Mouse (Mus musculus): ENCODE measurements at regions not wholly inside any gene's neighbourhood (a gene's known extent, or its start where the extent isn't known, plus 50 kb on each side); places are given as distances from the start of the nearest gene placed in this dataset.

- Histone ChIP-seq H3K4me1 (ENCODE audit: control insufficient read depth, insufficient read depth, low read length) (no peaks in the 10 kb centered on the region), H3K27me3 (ENCODE audit: control insufficient read depth, insufficient read depth, low read length, poor library complexity, severe bottlenecking) (no peaks in the 10 kb centered on the region; the same call in 1 of the 2 replicates), H3K9ac (ENCODE audit: low read depth, poor library complexity, severe bottlenecking) (no peak overlapping the region), H3K9me3 (replicated peaks; ENCODE audit: control insufficient read depth, insufficient read depth, low read length, poor library complexity, severe bottlenecking) (no peaks in the 10 kb centered on the region; the same call in none of the 2 replicates), H3K27ac (ENCODE audit: insufficient read depth, low read length) (no peak overlapping the region), H3K36me3 (ENCODE audit: control insufficient read depth, insufficient read depth, low read length, poor library complexity, severe bottlenecking) (no peaks in the 10 kb centered on the region), H3K4me3 (ENCODE audit: low read depth, low read length) (no peak overlapping the region)
- TF ChIP-seq POLR2A (IDR thresholded peaks at IDR 0.05; ENCODE audit: insufficient read depth, low read length) (no peak), CTCF (IDR thresholded peaks at IDR 0.05; ENCODE audit: low read depth, low read length) (no peak), EP300 (IDR thresholded peaks at IDR 0.05; ENCODE audit: insufficient read depth, low read depth, low read length) (no peak)
These were observed 482.0 kb downstream of the Plekhb2 start for GRCm38 (mm10) chr1:35331602-35332339.

- H3K27me3 ChIP-seq (ENCODE audit: control insufficient read depth, insufficient read depth, low read length, poor library complexity, severe bottlenecking) = no peaks in the 10 kb centered on the region; the same call in 1 of the 2 replicates
- no peak for TF ChIP-seq POLR2A (IDR thresholded peaks at IDR 0.05; ENCODE audit: insufficient read depth, low read length)
- no peak overlapping the region for H3K9ac ChIP-seq (ENCODE audit: low read depth, poor library complexity, severe bottlenecking)
- H3K4me3 ChIP-seq (ENCODE audit: low read depth, low read length) = no peak overlapping the region
- no peaks in the 10 kb centered on the region for H3K36me3 ChIP-seq (ENCODE audit: control insufficient read depth, insufficient read depth, low read length, poor library complexity, severe bottlenecking)
- H3K9me3 ChIP-seq (replicated peaks; ENCODE audit: control insufficient read depth, insufficient read depth, low read length, poor library complexity, severe bottlenecking) = no peaks in the 10 kb centered on the region; the same call in none of the 2 replicates
- no peaks in the 10 kb centered on the region for H3K4me1 ChIP-seq (ENCODE audit: control insufficient read depth, insufficient read depth, low read length)
- no peak overlapping the region for H3K27ac ChIP-seq (ENCODE audit: insufficient read depth, low read length)
These were observed 482.5 kb downstream of the Plekhb2 start for GRCm38 (mm10) chr1:35332340-35332684.

- Histone ChIP-seq H3K9me3 (replicated peaks; ENCODE audit: control insufficient read depth, insufficient read depth, low read length, poor library complexity, severe bottlenecking) (no peaks in the 10 kb centered on the region), H3K36me3 (ENCODE audit: control insufficient read depth, insufficient read depth, low read length, poor library complexity, severe bottlenecking) (no peaks in the 10 kb centered on the region), H3K27me3 (ENCODE audit: control insufficient read depth, insufficient read depth, low read length, poor library complexity, severe bottlenecking) (no peaks in the 10 kb centered on the region; the same call in 1 of the 2 replicates), H3K27ac (ENCODE audit: insufficient read depth, low read length) (no peak overlapping the region), H3K9ac (ENCODE audit: low read depth, poor library complexity, severe bottlenecking) (no peak overlapping the region), H3K4me3 (ENCODE audit: low read depth, low read length) (no peak overlapping the region), H3K4me1 (ENCODE audit: control insufficient read depth, insufficient read depth, low read length) (no peaks in the 10 kb centered on the region)
- TF ChIP-seq CTCF (IDR thresholded peaks at IDR 0.05; ENCODE audit: low read depth, low read length) = no peak
These were observed 487.9 kb downstream of the Plekhb2 start for GRCm38 (mm10) chr1:35337647-35338046.

GRCm38 (mm10) chr1:35338184-35338583, 488.4 kb downstream of the Plekhb2 start:
- Histone ChIP-seq H3K4me1 (ENCODE audit: control insufficient read depth, insufficient read depth, low read length) (no peaks in the 10 kb centered on the region), H3K9ac (ENCODE audit: low read depth, poor library complexity, severe bottlenecking) (no peak overlapping the region), H3K9me3 (replicated peaks; ENCODE audit: control insufficient read depth, insufficient read depth, low read length, poor library complexity, severe bottlenecking) (no peaks in the 10 kb centered on the region), H3K27me3 (ENCODE audit: control insufficient read depth, insufficient read depth, low read length, poor library complexity, severe bottlenecking) (no peaks in the 10 kb centered on the region; the same call in 1 of the 2 replicates), H3K27ac (ENCODE audit: insufficient read depth, low read length) (no peak overlapping the region), H3K36me3 (ENCODE audit: control insufficient read depth, insufficient read depth, low read length, poor library complexity, severe bottlenecking) (no peaks in the 10 kb centered on the region), H3K4me3 (ENCODE audit: low read depth, low read length) (no peak overlapping the region)
- TF ChIP-seq POLR2A (IDR thresholded peaks at IDR 0.05; ENCODE audit: insufficient read depth, low read length) (no peak), CTCF (IDR thresholded peaks at IDR 0.05; ENCODE audit: low read depth, low read length) (no peak), EP300 (IDR thresholded peaks at IDR 0.05; ENCODE audit: insufficient read depth, low read depth, low read length) (no peak)

- TF ChIP-seq EP300 (IDR thresholded peaks at IDR 0.05; ENCODE audit: insufficient read depth, low read depth, low read length) = no peak
- TF ChIP-seq CTCF (IDR thresholded peaks at IDR 0.05; ENCODE audit: low read depth, low read length) = no peak
- no peak for TF ChIP-seq POLR2A (IDR thresholded peaks at IDR 0.05; ENCODE audit: insufficient read depth, low read length)
These were observed 494.8 kb downstream of the Plekhb2 start for GRCm38 (mm10) chr1:35344539-35344938.

GRCm38 (mm10) chr1:35348294-35348693, 498.5 kb downstream of the Plekhb2 start:
- Histone ChIP-seq H3K9me3 (replicated peaks; ENCODE audit: control insufficient read depth, insufficient read depth, low read length, poor library complexity, severe bottlenecking) (no peaks in the 10 kb centered on the region), H3K36me3 (ENCODE audit: control insufficient read depth, insufficient read depth, low read length, poor library complexity, severe bottlenecking) (no peaks in the 10 kb centered on the region), H3K4me1 (ENCODE audit: control insufficient read depth, insufficient read depth, low read length) (no peaks in the 10 kb centered on the region), H3K27me3 (ENCODE audit: control insufficient read depth, insufficient read depth, low read length, poor library complexity, severe bottlenecking) (no peaks in the 10 kb centered on the region), H3K27ac (ENCODE audit: insufficient read depth, low read length) (no peak overlapping the region), H3K9ac (ENCODE audit: low read depth, poor library complexity, severe bottlenecking) (no peak overlapping the region), H3K4me3 (ENCODE audit: low read depth, low read length) (no peak overlapping the region)
- no peak for TF ChIP-seq POLR2A (IDR thresholded peaks at IDR 0.05; ENCODE audit: insufficient read depth, low read length)
- TF ChIP-seq CTCF (IDR thresholded peaks at IDR 0.05; ENCODE audit: low read depth, low read length) = no peak
- no peak for TF ChIP-seq EP300 (IDR thresholded peaks at IDR 0.05; ENCODE audit: insufficient read depth, low read depth, low read length)

More at GRCm38 (mm10) chr1:35344539-35344938, 494.8 kb downstream of the Plekhb2 start:
- H3K4me1 ChIP-seq (ENCODE audit: control insufficient read depth, insufficient read depth, low read length) = no peaks in the 10 kb centered on the region
- H3K4me3 ChIP-seq (ENCODE audit: low read depth, low read length) = no peak overlapping the region
- H3K27ac ChIP-seq (ENCODE audit: insufficient read depth, low read length) = no peak overlapping the region
- H3K9me3 ChIP-seq (replicated peaks; ENCODE audit: control insufficient read depth, insufficient read depth, low read length, poor library complexity, severe bottlenecking) = no peaks in the 10 kb centered on the region
- H3K27me3 ChIP-seq (ENCODE audit: control insufficient read depth, insufficient read depth, low read length, poor library complexity, severe bottlenecking) = no peaks in the 10 kb centered on the region
- H3K36me3 ChIP-seq (ENCODE audit: control insufficient read depth, insufficient read depth, low read length, poor library complexity, severe bottlenecking) = no peaks in the 10 kb centered on the region
- H3K9ac ChIP-seq (ENCODE audit: low read depth, poor library complexity, severe bottlenecking) = no peak overlapping the region

Measured in ES-Bruce4 (cell line).